Mouse (Mus musculus): ENCODE measurements around the gene Des.

Des gene

DNA sequence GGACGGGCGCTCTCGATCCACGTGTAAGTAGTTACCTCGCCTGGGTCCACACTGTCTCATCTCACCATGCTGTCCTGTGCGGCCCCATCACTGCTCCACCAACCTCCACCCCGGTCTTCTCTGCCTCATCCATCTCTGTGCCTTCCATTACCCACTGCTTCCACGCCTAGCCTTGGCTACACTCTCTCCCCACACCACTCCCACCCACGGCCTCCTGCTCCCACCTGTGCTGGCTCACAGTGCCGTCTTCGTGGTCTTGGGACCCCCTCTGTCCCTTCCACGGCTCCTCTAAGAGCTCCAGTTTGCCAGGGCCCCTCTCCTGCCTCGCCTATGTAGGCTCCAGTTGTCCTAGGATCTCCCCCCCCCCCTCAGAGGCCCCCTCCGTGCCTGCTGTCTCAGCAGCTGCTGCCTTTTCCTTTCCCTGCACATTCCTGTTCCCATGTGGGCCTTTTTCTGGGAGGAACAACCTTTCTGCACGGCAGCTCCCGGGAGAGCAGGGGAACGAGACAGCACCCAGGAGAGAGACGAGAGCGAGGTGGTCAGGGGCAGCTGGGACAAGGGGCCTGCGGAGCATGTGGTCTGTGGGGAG lies 25.1 kb downstream of the Des start:
- no peak for DNase-seq

DNA sequence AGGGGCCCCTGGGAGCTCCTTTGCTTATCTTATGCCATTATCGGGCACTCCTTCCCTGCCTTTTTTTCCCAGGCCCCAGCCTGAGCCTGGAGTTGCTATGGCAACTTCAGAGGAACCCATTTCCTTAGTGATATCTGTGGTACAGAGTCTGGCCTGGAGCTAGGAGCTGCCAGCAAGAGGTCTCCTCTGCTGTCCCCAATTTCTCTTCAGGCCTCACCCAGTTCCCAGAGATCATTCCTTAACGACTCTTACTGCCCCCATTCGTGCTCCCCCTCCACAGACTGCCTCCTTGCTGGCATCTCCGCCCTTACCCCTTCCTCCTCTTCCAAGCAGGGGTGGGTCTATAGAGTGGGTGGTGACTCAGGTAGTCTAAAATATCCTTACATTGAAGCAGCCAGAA lies 26.0 kb downstream of the Des start:
- no peak for DNase-seq

DNA sequence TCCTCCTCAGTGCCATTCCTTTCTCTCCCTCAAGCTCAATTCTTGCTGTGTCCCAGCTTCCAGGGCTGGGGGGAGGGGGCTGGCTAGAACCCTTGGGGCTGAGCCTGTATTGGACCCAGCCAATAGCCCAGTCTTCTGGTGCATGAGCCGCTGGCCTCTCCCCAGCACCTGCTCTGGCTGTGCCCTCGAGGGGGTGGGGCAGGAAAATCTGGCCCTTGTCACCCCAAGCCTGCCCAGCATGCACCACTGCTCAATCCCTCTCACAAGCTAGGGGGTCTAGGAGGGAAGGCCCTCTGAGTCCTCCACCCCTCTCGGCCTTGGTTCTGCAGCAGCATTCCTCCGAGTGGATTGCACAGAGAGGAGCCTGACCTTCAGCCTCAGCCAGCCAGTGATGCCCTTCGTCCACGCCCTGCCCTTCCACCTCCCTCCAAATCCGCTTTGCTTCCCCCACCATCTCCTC lies 27.4 kb downstream of the Des start:
- peak in 1 of 2 experiments; percentile 45 for DNase-seq

DNA sequence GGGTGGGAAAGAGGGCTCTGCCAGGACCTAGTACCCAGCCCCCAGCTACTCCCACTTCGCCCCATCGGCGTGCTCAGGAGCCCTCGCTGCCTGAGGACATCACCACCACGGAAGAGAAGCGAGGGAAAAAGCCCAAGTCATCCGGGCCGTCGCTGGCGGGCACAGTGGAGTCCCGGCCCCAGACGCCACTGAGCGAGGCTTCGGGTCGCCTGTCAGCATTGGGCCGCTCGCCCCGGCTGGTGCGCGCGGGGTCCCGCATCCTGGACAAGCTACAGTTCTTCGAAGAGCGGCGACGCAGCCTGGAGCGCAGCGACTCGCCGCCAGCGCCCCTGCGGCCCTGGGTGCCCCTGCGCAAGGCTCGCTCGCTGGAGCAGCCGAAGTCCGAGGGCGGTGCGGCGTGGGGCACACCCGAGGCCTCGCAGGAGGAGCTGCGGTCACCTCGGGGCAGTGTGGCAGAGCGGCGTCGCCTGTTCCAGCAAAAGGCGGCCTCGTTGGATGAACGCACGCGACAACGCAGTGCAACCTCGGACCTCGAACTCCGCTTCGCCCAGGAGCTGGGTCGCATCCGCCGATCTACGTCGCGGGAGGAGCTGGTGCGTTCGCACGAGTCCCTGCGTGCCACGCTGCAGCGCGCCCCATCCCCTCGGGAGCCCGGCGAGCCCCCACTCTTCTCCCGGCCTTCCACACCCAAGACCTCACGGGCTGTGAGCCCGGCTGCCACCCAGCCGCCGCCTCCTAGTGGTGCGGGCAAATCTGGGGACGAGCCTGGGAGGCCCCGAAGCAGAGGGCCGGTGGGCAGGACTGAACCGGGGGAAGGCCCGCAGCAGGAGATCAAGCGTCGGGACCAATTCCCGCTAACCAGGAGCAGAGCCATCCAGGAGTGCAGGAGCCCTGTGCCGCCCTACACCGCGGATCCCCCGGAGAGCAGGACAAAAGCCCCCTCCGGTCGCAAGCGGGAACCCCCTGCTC lies 28.1 kb downstream of the Des start:
- peak; percentile 30 to 45 for DNase-seq

DNA sequence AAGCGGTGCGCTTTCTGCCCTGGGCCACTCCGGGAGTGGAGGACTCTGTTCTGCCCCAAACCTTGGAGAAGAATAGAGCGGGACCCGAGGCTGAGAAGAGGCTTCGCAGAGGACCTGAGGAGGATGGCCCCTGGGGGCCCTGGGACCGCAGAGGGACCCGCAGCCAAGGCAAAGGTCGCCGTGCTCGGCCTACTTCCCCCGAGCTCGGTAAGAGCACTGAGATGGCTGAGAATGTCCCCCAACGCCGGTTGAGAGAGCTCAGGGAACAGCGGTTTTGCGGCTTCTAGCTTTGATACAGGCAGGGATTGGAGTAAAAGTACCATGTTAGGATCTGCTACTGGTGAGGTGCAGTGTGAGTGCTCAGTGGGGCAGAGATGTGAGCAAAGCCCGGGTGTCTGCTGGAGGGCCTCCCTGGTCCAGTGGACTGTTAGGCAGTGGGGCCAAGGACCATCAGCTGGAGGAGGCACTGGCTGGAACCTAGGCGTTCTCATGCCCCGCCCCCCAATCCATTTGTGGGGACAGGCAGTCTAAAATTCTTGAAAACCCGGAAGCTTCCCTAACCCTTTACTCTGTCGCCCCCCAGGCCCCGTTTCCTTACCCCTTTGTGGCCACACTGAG lies 28.9 kb downstream of the Des start:
- no peak for DNase-seq

DNA sequence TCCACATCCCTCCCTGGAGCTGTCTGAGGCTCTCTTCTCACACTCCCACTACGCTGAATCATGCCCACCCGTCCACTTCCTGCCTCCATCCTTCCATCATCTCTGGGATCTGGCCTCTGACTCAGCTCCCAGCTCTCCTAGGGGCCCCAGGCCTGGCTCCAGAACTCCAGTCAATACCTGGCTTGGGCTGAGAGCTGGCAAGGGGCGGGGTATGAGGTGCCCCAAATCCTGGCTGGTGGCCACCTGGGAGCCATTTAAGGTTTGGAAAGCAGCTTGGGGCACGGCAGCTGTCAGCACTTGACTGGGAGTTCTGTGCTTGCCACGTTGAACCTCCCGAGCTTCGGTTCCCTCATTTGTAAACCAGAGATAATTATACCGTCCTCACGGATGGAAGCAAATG lies 33.0 kb downstream of the Des start:
- DNase-seq: no peak

DNA sequence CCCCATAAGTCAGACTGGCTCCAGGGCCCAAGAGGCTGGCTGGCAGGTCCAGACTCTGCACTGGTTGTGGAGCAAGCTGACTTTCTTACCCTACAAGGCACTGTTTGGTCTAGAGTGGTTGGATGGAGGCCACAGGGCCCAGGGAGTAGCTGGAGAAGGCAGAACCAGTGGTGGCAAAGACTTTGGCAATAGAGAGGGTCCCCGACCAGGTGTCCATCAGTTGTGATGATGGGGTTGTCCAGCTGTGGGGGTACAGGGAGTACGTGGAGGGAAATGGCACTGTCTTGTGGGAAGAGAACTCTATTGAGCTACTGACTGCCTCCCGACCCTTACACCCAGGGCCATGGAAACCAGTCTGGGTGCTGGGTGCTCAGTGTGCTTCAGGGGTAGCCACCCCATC lies 33.7 kb downstream of the Des start:
- no peak for DNase-seq

DNA sequence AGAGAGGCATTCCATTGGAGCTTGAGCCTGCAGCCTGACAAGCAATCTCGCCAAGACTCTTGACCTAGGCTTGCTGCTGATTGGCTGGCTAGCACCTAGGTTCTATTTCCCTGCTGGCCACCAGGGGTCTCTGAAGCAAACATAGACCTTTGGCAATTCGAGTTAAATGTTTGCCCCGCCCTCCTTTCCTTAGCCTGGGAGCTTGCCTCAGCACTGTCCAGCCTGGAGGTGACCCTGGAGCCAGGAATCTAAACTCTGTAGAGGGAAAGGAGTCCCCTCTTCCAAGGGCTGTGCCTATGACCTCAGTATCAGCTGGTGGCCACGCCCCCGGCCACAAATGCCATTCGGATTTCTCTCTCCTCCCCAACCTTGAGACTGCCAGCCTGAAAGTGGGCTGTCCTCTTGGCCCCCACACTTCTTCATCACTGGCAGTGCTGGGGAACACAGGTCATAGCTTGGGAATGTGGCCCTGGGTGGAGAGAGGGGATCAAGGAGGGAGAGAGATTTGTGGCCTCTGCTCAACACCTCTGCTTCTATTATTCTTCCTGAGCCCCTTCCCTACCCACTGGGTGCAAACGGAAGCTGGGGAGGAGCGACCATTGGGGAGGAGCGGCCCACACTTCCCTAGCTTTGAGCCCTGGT lies 38.8 kb downstream of the Des start:
- DNase-seq: peak; percentile 82 to 89

DNA sequence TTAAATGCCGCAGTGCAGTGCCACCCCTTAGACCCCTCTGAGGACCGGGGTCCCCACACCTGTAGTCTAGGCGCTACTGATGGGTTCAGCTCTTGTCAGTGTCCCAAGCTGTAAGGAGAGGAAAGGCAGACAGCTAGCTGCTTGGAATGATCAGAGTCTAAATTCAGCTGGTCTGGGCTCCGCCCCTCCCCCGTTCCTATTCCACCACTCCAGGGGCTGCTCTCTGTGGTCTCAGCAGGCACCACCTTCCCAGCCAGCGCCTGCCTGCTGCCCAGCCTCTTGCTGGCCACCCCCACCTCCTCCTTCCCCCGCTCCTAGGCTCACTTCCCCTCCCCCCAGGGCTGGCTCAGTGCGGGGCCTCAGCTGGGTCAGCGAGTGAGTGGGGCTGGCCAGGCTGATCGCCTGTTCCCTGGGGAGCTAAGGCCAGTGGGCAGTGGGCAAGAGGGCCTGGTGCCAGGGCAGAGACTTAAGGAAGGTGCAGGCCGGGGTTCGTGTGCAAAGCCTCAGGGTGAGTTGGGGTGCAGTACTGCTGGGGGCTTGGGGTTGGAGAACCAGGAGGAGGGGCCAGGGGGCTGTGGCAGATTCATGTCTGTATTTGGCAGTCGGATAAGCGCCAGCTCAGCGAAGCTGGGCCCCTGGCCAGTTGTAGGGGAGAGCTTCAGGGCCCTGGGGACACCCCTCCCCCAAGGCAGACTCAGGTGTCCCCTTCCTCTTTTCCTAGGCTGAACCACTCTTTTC lies 39.8 kb downstream of the Des start:
- peak; percentile 85 to 92 for DNase-seq

DNA sequence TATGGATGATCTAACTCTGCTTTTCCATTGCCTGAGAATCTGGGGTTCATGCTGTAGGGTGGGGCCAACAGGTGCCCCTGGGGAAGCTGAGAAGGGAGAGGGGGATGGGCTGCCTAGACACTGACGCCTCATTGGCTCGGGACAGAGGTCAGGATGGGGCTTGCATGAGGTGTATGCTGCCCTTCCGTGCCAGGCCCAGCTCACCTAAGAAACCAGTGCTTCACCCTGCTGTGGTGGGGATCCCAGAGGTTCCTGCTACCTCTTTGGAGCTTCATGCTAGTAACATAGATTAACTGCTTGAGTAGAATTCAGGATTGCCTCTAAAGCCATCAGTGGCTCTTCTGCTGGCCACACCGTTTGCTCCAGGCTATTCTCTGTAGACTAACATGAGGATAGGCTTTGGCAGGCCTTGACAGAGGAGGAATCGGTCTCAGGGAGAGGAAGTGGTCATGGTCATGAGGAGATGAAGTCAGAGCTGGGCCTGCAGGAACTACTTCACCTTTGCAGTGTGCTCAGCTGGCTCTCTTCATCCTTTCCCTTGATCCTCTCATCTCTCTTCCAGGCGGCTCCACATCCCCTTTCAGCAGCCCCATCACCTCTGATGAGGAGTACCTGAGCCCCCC lies 40.5 kb downstream of the Des start:
- peak in 1 of 2 experiments; percentile 23 for DNase-seq

DNA sequence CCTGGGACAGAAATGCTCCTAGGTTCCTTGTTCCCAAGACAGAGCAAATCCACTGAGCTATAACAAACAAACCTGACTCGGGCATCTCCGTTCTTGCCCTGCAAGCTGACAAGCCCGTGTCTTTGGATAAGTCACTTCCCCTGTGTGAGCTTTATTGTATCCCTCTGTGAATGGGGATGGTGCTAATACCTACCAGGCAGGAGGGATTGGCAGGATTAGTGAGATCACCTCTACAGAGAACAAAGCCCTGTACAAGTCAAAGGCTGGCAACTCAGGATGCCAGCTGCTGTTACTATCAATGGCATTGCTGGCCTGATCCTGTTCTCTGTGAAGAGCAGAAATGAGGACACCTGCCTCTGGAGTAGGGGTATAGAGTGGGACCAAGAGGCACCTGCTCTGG lies 45.4 kb downstream of the Des start:
- DNase-seq: no peak

DNA sequence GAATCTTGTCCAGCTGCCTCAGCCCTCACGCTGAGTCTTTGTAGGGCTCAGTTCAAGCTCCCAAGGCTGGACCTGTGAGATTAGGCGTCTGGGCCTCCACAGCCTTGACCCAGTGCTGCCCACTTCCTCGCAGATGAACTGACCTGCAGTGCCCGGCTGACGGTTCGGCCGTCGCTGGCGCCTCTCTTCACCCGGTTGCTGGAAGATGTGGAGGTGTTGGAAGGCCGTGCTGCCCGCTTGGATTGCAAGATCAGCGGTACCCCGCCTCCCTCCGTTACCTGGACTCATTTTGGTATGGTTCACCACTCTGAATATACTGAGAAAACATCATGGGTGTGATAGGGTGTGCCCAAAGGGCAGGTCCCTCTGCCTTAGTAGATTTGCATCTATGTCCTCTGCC lies 46.0 kb downstream of the Des start:
- no peak for DNase-seq

DNA sequence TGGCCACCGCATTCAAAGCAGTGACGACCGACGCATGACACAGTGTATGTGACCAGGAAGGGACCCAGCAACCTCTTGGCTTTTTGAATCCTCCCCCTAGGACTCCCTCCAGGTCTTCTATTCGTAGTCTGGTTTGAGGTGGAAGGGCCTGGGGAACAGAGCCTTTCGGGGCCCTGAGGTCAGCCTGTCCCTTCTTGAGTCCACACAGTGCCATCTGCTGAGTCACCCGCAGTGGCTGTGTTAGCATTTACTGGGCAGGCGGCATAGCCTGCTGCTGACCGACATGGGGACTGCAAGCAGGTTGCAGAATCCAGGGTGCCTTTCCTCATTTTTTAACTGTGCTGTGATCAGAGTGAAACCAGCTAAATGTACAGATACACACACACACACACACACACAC lies 46.9 kb downstream of the Des start:
- DNase-seq: no peak

DNA sequence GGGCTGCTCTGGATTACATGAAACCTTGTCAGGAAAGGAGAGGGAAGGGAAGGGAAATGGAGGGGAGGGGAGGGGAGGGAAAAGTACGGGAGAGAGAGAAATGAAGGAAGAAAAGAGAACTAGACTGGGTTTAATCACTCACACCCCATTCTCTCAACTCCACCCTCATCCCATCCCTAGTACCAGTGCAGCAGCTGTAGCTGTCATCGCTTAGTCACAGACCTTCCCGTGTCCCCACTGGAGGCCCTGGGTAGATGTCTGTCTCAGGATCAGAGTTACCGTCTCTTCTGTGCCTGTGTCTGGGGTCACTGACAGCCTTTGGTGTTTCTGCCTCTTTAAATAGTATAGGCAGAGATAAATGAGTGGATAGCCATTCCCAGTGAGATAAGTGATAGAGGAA lies 48.1 kb downstream of the Des start:
- no peak for DNase-seq

DNA sequence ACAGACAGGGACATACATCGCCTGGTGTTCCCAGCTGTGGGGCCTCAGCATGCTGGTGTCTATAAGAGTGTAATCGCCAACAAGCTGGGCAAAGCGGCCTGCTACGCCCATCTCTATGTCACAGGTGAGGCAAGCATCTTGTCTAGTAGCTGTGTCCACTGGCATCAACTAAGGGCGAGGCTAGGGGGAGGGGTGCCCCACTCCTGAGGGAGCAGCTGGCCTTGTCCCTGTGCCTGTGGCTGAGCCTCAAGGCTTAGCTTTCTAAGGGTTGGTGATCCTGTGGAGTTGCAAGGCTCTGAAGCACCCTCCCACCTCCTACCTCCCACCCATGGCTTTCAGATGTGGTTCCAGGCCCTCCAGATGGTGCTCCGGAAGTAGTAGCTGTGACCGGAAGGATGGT lies 49.8 kb downstream of the Des start:
- no peak for DNase-seq

DNA sequence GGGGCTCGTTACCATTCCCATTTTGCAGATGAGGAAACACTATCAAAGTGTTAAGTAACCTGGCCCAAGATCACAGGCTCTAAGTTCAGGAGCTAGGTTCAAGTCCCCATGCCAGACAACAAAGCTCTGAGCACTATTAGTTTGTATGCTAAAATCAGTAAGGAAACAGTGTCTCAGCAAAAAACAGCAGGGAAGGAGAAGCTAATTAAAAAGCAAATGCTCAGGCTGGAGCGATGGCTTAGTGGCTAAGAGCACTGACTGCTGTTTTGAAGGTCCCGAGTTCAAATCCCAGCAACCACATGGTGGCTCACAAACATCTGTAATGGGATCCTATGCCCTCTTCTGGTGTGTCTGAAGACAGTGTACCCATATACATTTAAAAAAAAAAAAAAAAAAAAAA lies 52.1 kb downstream of the Des start:
- no peak for DNase-seq

DNA sequence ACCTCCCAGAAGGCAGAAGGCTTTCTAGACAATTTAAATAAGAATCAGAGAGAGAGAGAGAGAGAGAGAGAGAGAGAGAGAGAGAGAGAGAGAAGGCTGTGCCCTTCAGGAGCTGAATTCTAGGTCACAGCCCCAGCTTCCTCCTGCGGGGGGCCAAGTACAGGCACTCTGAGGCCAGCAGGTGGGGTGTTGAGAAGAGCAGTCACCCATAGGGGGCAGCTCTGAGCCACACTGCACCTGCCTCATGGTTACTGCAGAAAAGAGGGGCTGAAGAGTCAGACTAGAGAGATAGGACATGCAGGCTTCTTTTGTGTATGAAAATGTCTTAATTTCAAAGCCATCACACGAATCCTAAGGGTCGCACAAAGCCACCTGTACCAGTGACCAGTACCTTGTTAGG lies 53.6 kb downstream of the Des start:
- DNase-seq: peak; percentile 50 to 64
